Mouse (Mus musculus) embryo, embryonic 9.5 days (tissue): ENCODE results near the gene Efnb3.

Experiments
- DNase-seq: peaks from one replicate; pipeline ENCODE4 v3.0.0-alpha.2; 2017; ENCODE audit errors: extremely low spot score

Gene Efnb3

DNA sequence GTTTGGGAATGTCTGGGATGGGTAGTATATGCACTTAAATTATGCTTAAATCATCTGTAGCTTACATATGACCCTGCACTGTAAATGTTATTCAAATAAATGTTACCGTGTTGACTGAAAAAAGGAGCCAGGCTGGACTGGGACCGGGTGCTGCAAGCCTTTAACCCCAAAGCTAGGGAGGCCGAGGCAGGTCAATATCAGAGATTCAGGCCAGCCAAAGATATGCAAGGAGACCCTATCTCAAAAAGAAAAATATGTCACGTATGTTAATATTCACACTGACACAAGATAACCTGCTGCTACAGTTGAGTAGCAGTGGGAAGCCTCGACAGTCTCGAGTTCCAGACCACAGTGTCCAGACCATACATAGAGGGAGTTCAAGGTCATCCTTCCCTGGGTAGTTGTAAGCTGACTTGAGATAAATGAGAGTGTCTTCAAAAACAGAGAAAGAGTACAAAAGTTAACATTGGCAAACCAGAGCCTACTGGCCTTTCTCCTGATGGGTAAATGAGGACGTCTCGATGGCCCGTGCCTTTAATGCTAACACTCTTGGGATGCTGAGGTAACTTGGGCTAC, 22.3 kb upstream of the Efnb3 start:
- no peak for DNase-seq

DNA sequence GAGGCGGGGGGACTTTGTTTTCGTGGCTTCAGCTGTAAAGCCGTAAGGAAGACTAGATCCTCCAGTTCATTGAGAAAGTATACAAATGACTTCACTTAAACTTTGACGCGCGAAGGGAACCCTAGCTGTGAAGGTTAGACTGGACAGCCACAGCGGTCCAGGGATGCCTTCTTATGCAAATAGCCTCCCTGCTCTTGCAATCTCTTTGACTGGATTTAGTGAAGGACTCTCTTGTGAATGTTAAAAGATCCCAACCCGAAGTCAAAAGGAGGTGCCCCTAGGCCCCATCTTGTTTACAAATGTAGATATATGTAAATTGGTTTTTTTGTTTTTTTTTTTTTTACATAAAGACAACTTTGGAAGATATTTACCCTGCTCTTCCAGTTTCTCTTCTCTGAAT, 21.8 kb upstream of the Efnb3 start:
- no peak for DNase-seq

DNA sequence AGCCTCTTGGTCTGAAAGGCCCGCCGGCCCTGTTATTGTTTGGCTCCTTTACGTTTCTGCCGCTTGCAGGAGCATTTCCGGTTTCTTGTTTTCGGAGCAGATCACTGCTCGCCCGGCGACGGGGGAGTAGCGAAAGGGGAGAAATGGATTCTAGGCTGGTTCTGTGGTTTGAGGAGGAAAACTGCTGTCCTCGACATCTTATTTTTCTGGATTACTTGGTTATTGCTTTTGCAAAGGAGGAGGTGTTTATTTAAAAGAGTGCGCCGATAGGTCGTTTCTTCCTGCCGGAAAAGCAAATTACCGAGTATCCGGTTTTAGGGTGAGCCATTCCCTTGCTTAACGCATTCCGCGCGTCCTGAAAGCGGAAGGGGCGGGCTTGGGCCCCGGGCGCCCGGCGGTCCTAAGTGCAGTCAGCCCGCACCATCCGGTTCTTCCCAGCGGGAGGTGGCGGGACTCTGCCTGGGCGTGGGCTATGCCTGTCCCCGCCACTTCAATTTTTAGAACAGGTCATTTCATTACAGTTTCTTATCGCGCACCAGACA, 21.2 kb upstream of the Efnb3 start:
- peak; percentile 91 for DNase-seq

DNA sequence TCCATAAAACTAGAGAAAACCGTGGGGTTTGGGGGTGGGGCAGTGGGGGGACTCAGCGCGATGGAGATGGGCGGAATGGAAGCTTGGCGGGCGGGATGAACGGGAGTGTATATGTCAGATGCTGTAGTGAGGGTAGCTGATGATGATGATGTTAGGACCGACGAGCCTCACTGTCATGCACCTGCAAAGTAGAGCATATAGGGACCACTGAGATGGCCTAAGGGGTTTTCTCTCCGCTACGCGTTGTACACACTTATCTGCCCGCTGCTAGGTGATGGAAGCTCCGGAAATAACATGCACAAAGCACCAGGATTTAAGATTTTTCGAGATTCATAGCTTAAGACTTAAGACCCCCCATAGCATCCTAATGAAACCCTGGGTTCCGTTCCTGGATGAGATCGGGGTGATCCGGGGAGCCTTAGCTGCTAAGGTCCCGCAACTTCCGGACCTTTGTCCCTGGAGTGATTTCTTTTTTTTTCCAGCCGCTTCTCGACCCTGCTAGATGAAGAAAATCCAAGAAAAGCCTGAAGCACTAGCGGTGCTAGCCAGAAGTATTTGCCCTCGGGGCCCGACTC, 20.7 kb upstream of the Efnb3 start:
- DNase-seq: no peak

DNA sequence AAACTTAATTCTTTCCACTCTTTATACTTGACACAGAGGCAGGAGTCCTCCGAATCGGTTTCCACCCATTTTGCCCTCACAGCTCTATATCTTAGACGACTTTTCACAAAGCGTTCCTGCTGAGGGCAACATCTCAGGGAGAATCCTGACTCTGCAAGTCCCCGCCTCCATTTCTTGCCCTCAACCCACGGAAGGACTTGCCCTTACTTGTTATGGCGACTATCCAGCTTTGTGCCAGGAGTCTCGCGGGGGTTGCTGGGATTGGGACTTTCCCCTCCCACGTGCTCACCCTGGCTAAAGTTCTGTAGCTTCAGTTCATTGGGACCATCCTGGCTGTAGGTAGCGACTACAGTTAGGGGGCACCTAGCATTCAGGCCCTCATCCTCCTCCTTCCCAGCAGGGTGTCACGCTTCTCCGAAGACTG, 20.1 kb upstream of the Efnb3 start, which contains the start of the genes Wrap53 and Trp53:
Wrap53 (minus strand) TSS at position 165 of the 424 bp plus-strand sequence.
Trp53 (plus strand) TSS at position 269 of the 424 bp plus-strand sequence.
- DNase-seq: peak; percentile 90

DNA sequence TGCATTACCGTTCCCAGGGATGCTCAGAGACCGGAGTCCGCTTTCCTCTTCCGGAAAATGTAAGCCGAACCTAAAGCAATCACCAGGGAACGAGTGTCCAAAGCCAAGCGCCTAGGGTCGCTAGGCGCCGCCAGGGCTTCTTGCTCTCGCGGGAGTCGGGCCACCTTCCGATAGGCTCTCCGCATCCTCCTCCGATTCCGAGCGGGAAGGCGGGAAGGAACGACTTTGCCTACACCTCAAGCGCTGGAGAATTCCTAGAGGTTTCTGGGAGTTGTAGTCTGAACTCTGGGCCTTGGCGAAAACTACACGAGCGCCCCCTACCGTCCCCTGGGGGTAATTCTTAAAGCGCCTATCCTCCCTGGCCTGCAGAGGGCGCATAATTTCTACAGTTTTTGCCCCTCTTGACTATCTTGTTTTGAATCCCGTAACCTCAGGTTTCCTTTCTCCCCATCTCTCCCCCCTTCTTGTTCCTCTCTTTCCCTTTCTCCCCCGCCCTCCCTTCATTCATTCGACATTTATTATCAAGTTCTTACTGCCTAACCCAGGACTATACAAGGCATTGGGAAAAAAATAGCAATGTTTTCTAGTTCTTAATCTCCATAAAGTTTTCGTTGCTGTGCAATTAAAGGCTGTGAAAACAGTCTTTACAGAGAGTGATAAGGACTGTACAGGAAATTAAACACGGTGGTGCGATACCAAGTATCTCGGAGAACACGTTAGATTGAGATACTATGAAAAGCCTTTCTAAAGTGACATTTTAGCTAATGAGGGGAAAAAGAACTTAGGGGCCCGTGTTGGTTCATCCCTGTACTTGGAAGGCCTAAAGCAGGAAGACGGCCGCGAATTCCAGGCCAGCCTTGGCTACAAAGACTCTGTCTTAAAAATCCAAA, 19.4 kb upstream of the Efnb3 start:
- peak; percentile 98 for DNase-seq

DNA sequence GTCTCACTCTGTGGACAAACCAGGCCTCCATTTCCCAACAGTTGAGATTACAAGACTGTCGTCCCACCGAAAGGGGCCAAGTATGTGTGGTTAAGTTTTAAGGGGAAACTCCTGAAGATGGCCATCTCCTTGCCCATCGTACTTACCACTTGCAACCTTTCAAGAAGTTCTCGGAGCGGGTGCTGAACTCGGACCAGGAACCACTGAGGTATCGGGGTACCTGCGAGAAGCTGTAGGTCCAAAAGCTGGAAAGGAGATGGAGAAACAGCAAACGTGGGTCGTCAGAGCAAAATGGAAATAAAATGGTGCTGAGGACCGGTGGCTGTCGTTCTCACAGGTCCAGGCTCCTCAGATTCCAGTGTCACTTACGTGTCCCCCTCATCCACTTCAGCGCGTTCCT, 18.3 kb upstream of the Efnb3 start:
- no peak for DNase-seq

DNA sequence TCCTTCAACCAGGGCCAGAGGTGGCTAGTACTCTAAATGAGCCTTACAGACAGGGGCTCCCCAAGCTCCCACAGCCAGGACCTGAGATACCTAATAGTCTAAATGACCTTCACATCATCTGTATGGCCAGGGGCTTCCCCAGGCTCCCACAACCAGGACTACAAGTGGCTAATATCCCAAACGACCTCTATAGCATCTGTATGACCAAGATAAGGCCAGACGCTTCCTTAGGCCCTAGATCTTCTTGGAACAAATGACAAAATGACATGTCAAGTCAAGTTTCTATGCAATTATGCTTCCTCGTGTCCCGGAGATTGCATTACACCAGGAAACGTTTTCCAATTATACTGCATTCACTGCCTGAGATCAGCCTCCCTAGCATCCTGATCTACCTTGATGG, 16.3 kb upstream of the Efnb3 start:
- DNase-seq: no peak

DNA sequence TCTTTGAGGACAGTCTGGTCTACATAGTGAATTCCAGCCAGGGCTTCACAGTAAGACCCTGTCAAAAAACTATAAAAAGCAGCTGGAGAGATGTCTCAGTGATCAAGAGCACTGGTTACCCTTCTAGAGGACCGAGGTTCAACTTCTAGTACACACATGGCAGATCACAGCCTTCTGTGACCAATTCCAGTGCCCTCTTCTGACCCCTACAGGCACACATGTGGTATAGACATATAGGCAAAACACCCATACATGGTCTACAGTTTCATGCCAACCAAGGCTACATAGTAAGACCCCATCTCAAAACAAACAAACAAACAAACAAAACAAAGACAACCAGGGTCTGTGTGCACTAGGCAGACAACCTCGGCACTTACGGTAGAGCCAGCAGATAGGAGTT, 15.2 kb upstream of the Efnb3 start:
- no peak for DNase-seq

DNA sequence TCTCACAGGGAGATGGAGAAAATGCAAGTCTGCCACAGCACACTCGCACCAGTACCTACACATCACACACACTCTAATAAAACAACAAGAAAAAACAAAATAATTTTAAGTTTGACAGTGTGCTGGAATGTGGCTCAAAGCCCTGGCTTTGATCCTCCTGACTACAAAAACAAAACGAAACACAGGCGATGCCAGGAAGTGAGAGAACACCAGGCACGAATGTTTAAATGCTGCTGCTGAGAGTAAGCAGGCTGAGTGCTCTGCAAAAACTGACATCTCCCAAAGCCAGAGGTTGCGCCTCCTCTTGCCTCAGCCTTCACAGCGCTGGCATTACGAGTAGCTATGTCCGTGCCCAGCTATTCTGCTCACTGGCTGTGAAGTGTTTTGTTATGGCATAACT, 5.1 kb upstream of the Efnb3 start:
- DNase-seq: no peak

DNA sequence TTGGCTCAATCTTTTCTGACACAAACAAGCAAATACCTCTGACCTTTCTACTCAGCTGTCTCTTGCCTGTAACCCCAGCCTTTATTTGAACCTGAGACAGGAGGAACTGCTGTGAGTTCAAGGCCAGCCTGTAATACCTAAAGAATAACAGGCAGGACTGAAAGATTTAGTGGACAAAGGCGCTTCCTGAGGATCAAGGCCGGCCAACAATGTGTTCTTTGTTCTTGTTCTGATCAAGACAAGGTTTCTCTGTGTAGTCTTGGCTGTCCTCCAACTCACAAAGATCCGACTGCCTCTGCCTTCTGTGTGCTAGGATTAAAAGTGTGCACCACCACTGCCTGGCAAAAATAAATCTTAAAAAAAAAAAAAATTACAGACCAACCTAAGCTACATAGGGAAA, 4.4 kb upstream of the Efnb3 start:
- DNase-seq: no peak

DNA sequence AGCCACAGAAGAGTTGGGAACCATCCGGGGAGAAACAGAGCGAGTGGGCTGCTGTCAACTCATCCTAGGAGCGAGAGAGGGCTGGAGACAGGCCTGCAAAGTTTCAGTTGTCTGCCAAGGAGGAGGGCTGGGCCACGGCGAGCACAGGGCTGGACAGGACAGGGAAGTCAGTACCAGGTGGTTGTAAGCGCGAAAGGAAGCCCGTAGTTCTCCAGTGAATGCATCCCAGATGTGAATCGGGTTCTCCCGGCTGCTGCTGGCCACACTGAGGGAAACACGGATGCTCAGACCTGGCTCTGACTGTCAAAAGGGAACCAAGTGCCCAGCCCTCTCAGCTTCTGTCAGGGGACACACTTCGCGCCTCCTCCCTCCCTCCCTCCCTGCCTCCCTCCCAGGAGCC, 3.4 kb upstream of the Efnb3 start:
- no peak for DNase-seq

DNA sequence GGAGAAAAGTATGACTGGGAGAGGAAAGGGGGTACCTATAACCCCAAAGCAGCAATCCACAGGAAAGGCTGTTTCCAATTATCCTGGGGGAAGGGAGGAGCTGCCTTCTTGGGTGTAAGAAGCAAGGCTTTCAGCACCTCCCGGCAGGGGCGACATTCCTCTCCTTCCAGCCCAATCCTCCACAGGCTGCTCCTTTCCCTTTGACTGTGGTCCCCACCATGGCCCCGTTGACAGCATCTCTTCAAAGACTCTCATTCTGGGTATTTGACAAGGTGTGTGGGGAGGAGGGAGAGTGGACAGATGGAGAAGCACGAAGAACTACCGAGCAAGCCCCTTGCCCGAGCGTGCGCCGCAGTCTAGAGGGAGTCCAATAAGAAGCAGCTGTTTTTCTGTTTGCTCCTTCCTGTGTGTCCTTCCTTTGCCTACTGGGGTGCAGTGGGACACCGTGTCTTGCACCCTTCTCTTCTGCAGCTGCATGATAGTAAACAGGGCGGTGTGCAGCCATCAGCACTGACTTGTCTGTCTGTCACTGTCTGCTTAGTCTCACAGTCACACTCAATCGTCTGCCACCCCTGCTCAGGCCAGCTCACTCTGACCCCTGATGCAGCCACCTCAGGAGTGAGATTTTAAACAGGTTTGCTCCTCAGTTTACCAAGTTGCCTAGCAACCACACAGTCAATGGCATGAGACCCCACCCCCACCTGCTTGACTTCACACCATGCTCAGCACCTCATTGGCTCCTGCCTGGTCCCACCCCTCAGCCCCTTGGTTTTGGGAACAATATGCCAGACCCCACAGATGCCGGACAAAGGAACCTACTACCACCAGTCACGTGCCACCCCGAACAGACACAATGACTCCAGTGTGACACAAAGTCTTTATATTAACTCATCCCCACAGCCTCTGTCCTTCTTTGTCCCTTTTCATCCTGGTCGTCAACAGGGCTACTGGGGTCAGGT, 1.2 kb upstream of the Efnb3 start:
- DNase-seq: peak; percentile 78

DNA sequence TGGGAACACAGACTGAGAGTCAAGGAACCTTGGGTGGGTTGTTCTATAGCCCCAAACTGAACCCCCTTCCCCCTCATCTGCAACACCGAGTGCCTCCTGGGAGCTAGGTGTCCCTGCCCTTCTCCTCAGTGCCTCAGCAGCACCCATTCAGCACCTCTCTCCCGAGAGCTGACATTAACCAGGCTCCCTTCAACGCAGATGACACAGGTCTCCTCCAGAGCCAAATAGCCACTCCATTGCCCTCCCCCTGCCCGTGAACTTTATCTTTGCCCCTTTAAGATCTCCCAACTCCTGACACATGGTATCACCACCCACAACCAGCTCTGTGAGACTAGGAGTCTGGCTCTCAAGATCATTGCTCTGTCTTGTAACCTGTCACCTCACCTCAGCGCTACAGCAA, 822 bp downstream of the Efnb3 start:
- DNase-seq: no peak

DNA sequence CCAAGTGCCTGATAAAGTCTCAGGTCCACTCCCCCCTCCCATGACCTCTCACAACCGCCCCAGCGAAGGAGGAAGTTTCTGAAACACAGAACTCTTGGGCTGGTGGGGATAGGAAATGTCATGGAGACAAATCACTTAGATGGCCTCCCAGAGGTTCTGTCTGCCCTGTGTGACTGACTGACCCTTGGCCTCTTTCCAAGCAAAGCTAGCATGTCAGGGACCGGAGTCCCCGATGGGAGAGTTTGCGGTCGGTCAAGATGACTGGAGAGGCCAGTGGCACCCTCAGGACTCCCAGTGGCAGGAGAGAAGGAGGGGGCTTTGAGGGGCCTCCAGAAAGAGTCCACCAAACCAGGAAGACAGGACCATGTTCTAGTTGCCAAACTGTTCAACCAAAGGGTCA, 1.2 kb downstream of the Efnb3 start:
- DNase-seq: no peak

DNA sequence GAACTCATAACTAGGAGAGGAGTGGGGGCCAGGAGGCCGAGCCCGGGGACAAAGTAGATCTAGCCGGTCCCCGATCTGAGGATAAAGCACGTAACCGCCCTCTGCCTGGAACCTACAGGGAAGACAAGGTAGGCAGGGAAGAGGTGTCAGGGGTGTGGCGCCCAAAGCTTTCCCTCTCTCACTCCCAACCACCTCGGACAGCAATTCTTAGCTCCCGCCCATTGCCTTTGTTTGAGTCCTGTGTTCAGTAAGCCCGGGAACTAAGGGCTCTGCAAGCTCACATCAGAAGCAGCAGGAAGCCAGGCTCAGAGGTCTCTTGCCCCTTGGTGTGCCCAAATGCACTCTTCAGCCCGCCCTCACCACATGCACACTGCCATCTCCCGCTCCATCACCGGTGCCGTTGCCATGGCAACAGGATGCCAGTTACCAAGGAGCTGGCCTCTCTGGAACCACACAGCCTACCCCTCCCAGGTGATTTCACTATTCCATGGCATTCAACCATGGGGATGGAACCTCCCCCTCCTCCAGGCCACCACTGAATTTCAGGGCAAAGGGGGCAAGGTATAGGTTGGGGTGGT, 2.5 kb downstream of the Efnb3 start:
- DNase-seq: peak; percentile 52

DNA sequence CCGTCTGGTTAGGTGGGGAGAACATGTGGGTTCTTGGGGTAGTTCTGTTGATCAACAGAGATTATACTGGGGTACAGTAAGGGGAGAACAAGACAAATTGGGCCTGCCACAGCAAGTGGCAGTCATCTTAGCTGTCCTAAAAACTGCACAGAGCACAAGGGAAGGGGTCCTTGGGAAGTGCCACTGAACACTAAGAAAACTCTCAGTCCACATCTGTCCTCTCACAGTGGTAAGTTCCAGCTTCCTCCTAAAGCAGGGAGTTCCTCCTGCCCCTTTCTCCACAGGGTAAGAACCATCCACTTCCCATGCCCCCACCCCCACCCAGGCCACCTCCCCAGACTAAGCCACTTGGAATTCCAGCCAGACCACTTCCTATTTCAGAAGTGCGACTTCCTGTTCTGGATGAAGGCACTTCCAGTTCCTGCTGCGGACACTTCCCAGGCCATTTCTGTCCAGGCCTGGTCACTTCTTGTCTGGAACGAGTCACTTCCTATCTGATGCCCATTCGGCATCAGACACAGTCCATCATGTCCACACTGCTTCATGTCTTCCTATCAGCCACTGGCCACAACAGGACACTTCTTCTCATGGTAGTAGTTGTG, 5.4 kb downstream of the Efnb3 start:
- no peak for DNase-seq

DNA sequence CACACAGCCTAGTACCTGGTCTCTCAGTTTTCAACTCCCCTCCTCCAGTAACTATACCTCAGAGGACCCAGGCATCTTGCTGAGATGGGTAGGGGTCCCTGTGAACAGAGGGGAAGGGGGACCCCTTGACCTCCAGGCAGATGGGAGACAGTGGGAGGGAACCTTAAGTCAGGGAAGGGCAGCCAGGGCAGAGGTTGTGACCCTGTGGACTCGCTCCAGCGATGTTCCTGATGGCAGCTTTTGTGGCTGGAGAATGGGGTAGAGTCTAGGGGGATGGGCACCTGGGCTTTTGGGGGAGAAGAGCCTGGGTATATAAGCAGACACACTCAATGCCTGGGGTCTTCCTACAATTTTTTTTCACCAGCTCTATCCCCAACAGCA, 6.7 kb downstream of the Efnb3 start:
- DNase-seq: no peak

DNA sequence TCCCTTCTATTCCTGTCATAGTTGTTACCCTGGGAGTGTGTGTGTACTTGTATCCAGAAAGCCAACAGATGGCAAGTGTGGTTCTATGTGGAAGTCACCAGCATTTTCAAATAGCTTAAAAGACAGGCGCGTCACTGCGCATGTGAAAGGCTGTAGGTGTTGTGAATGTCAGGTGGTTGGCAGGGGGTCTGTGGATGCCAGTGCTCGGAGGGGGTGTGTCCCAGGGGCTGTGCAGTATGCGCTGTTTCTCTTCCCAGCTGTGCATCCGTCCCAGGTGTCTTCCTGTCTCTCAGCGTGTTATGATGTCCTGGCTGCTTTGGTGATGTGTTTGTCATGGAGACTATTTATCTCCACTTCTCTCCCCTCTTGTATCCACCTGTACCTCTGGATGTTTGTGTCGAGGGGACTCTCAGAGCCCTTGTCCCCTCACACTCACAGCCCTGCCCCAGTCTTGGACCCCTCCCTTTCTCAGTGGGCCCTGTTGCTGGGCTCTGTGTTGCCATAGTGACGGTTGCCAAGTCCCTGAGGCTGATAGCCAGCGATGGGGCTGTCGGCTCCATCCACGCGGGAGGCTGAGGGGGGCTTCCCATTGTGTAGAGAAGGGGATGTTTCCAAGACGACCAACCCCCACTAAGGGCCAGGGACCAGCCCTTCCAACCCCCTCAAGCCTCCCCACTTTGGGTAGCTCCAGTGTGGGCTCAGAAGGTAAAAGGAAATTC, 7.2 kb downstream of the Efnb3 start:
- peak; percentile 88 for DNase-seq

DNA sequence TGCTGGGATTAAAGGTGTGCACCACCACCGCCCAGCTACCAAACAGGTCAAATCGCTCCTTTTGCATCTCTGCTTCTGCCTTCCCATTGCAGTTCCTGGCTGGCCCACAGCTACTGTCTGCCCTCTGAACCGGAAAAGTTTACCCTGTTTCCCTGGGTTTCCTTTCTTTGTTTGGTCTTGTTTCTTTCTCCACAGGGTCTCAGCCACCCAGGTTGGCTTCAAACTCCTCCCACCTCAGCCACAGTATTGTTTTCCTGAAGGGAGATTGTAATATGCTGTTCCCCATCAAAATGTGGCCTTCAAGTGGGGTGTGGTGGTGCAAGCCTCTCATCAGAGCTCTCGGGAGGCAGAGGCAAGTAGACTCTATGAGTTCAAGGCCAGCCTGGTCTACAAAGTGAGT, 8.7 kb downstream of the Efnb3 start:
- no peak for DNase-seq
